Mouse (Mus musculus) megakaryocyte progenitor cell, adult 5-6 weeks (primary cell): ENCODE measurements around the gene Gmeb1. TPM values are rescaled to one million over a fixed set of nuclear protein-coding genes. Genes with fewer than 3 reads are reported as not detected.
"Not testable (repeated sequence)": the region's sequence is repeated elsewhere in the genome, so short reads cannot be mapped to it uniquely, and the experiment has no call there.

Experiments used
- ATAC-seq: replicated peaks from 2 replicates; pipeline ENCODE4 v1.8.0; 2016; ENCODE audit warnings: mild to moderate bottlenecking, moderate TSS enrichment, inconsistent platforms; ENCODE audit not compliant: poor library complexity
- total RNA-seq, 2 experiments: library from RNA; stranded (forward) in 1 of 2; stranded (reverse) in 1 of 2; fragments of 157-497, 149-512 nt in 1 of 2; fragments of 200-1000 nt in 1 of 2; gene quantifications; 2 replicates each; pipeline versions ENCODE4 v1.2.3 to v1.2.4; 2015 to 2017

The Gmeb1 gene
- total RNA-seq (2015) (13.9 and 14.3 TPM in 2 replicates), total RNA-seq (2017) (18.7 and 29.3 TPM in 2 replicates)

DNA sequence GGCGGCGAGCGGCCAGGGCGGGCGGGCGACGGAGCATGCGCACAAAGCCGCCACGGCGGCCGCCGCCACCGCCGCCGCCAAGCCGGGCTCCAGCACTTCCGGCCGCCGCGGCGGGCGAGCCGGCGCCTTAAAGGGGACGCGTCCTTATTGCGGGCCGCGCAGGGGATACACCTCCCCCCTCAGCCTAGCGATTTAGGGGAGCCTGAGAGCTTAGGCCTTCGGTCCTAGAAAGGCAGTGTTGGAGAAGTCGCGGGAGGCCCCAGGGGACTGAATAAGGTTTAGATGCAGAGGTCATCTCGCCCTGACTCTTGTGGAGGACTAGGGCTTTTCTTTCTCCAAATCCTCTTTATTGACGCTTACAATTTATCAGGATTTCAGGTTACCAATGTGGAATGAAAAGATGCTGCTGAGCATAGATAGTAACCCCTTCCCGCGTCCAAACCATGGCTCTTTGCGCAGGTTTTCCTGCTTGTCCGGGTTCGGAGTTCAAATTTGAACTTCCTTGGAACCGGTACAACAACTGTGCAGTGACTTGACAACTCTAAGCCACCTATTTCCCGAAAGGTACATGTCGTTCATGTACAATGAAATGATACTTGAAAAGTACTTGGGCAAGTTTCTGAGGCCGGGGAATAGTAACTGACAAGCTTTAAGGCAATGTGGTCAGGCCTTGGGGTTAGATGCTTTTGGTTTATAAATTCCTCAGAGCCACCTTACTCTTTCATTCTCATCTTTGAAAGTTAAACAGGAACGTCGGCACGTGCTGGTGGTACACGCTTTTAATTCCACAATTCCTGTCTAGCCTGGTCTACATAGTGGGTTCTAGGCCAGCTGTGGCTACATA lies at the start of gene Gmeb1:
TSS of gene Gmeb1 (minus strand) at position 89 of the 844 bp plus-strand sequence.
- peak; percentile 60 for ATAC-seq

DNA sequence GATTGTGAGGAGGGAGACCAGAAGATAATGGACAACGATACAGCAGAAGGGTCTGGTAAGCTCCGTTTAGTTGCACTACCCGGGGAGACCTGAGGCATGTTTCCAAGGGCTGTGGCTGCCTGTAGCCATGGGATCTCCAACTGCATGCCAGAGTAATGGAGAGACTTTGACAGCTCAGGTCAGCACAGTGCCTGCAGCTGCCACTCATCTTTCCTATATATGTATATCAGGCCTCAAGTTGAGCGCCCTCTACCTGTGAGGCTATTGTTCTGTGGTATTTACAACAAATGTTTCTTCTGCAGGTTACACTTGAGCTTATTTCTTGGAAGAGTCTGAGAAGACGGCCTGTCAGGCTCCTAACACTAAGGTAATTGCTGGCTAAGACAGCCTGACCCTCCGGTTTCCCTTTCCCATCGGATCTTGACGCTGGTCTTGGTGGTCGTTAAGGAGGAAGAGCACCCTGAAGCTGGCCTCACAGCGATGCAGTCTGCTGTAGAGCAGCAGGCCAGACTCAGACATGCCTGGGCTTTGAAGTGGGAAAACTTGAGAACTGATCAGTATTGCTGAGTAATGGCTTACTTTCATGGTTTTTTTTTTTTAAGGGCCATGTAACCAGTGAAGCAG lies 48.6 kb upstream of the Gmeb1 start:
- ATAC-seq, result peak; percentile 32

GRCm38 (mm10) chr4:132309140-132309848 lies 47.9 kb upstream of the Gmeb1 start:
- ATAC-seq, result peak; percentile 19; the same call in 1 of the 2 replicates

- ATAC-seq, result peak; percentile 76
Measured at GRCm38 (mm10) chr4:132308437-132309139, 47.2 kb upstream of the Gmeb1 start.

DNA sequence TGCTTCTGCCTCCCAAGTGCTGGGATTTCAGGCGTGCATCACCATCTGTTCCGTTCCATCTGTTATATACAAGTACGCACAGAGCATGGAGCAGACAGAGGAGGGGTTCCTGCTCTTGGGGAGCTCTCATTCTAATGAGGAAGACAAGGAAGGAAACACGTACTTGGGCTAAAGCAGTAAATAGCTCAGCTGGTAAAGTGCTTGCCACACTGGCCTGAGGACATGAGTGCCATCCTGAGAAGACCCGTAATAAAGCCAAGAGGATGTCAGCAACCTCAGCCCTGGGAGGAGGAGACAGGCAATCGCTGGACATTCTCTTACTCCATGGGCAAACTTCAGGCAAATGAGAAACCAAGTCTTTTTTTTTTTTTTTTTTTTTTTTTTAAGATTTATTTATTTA lies 44.6 kb upstream of the Gmeb1 start:
- ATAC-seq, result peak; percentile 10; the same call in 1 of the 2 replicates

DNA sequence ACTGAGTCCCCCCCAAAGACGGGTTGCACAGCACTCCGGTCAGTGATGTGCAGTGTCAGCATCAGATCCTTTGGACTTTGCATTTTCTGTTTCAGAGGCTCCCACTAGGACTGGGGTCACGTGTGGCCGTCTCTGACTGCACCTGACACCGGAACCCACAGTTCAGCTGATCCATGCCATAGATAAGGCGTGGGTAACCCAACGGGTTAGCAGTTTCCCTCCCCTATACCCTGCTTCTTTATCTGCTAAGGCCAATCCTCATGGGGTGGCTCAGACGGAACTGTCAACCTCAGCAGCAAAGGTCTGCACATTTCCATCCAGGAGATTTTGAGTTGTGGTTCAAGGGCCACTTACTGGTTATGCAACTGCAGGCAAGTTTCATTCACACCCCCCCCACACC lies 43.9 kb upstream of the Gmeb1 start:
- no peak for ATAC-seq

- ATAC-seq, result not testable (repeated sequence)
Measured at GRCm38 (mm10) chr4:132303484-132303883, 42.1 kb upstream of the Gmeb1 start.

DNA sequence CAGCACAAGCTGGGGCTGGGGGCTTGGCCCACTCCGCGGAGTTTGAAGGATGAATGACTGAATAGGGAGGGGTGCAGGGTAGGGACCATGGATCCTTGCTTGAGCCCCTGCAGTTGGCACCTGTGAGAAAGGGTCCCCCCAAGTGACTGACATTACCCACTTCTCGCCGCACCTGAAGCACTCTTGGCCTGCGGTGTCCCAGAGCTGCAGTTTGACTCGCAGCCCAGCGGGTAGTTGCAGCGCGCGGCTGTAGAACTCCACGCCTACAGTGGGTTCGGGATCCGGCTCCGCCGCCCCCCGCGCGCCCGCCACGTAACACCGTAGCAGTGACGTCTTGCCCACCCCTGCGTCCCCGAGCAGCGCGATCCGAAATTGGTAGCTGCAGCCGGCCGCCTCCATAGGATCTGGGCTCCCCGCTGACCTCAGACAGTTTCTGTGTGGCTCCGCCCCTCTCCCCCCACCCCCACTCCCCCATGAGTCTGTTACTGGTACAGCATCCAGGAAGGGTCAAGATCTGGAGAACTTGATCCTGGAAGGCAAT lies 41.6 kb upstream of the Gmeb1 start, which contains the start of gene Rab42:
TSS of gene Rab42 (minus strand) at position 447 of the 541 bp plus-strand sequence.
- peak; percentile 82 for ATAC-seq

DNA sequence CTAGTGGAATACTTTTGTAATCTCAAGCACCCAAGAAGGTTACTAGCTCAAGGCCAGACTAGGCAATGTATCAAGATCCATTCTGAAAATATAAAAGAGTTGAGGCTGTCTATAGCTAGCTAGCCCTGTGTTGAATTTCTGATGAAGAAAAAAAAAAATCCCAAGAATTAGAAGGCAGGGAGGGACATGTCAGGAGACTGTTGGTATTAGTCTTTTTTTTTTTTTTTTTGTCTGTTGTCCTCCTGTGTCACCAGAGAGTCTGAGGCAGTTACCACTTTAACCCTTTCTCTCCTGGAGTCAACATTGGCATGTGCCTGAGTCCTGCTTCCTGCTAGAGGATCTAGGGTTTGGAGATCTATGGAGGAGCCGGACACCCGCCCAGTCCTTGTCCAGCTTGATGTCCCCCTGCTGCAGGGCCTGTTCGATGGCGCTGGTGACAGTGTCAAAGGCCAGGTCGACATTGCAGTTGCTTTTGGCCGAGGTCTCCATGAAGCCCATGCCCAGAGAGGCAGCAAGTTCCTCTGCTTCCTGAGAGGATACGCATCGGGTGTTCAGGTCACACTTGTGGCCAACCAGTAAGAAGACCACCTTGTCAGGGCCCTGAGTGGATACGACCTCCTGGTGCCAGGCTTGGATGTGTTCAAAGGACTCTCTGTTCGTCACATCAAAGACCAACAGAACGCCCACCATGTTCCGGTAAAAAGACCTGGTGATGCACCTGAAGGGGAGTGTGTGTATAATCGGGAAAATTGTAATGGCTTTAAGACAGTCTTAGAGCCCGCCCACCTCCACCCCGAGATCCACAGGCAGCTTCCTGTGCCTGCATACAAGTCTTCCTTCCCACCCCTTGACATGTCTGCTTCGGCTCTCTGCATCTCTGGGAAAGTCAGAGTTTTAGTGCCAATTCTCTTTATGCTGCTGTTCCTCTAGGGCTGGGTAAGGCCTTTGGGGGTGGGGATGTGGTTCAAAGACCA lies 40.9 kb upstream of the Gmeb1 start:
- ATAC-seq, result no peak

DNA sequence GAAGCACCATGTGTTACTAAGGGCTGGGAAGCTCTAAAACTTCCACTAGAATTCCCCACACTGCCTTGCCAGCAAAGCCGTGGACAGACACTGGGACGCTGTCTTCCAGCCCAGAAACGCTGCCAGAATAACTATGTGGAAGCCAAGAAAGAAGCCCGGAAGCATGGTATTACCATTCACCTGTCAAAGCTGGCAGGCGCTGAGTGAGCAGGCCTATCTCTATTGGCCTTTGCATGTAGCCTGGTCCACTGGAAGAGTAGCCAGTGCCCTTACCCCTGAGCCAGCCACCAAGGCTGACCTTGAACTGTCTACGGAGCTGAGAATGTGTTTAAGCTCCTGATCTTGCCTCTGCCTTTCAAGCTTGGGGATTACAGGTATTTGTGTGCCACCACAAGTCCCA lies 40.1 kb upstream of the Gmeb1 start:
- ATAC-seq, result no peak

DNA sequence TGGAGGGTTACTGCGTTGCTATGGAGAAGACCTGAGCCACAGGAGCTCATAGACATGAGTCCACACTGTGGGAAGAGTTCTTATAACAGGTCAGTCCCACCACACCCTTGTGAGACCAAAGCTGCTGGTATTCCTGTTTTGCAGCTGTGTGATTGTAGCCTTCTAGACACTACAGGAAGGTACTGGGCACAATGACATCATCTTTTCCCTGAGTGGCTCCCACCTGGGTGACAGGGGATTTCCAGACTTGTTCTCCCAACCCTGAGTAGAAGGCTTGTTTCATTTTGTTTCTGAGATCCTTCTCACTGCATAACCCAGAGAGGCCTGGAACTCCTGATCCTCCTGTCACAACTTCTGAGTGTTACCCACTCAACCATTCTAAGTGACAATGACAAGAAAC lies 38.4 kb upstream of the Gmeb1 start:
- ATAC-seq, result no peak

- peak; percentile 50; the same call in 1 of the 2 replicates for ATAC-seq
Measured at GRCm38 (mm10) chr4:132295696-132296390, 34.4 kb upstream of the Gmeb1 start.

DNA sequence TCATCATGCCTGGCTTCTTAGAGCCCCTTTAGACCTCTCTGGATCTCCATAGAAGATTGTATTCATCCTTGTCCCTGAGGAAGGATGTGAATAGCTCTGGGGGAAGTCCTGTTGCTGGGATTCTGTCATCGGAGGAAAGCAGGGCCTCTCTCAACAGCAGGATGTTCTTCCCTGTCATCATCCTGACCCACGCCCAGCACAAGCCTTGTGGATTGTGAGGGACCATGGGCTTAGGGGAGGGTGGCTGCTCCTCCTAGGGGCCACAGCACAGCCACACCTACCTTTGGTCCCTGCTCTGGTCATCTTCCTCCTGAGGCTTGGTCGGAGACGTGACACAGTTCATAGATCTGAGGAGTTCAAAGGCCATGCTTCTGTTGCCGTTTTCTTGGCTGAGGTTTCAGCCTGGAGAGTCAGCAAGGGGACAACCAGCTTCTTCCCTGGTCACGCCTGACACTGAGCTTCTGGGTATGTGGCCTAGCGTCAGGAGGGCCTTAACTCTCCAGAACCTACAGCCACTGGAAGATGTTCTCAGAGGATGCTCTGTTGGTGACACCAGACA lies 32.4 kb upstream of the Gmeb1 start:
- no peak for ATAC-seq

GRCm38 (mm10) chr4:132292988-132293387 lies 31.6 kb upstream of the Gmeb1 start:
- ATAC-seq, result no peak

- ATAC-seq, result no peak
Measured at GRCm38 (mm10) chr4:132291624-132292335, 30.4 kb upstream of the Gmeb1 start.

DNA sequence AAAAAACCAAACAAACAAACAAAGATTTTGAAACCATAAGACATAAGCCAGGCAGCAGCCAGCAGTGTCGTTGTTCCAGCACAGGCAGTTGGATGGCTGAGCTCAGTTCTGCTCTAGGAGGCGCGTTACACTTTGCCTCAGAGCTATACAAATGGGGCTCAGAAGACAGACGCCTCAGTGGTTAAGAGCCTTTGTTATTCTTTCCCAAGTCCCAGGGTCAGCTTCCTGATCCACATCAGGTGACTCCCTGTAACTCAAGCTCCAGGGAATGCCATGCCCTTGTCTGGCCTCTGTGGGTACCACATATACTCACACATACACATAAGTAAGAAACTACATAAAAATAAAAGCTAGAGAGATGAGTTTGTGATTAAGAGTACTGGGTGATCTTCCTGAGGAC lies 29.7 kb upstream of the Gmeb1 start:
- ATAC-seq, result no peak

DNA sequence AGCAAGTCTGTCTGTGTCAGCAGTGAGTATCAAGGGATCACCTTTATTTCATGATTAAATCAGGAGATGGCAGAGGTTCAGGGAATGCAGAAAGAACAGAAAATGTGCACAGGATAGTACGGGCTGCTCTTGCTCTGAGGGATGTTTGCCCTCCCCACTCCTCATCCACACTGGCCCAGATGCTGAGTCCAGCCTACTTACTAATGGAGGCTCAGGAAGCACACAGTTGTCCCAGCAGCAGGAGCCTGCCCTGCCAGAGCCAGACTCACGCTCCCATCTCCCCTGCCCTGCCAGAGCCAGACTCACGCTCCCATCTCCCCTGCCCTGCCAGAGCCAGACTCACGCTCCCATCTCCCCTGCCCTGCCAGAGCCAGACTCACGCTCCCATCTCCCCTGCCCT lies 27.4 kb upstream of the Gmeb1 start:
- not testable (repeated sequence) for ATAC-seq

DNA sequence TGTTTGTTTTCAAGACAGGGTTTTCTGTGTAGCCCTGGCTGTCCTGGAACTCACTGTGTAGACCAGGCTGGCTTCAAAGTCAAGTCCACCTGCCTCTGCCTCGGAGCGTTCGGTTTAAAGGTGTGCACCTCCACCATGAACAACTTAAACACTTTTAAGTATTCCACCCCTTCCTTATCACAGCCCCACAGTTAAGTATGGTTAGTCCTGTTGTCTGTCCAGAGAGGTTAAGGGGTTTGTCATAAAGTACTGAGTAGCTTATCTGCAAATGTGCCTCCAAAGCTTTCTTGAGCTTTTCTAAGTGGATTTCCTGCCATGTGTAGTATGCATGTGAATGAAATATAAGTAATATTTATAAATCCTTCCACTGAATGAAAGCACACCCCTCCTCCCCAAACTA lies 14.5 kb upstream of the Gmeb1 start:
- peak; percentile 45 for ATAC-seq
